Mouse (Mus musculus) c-Kit-positive CD71-positive TER-119-negative erythroid progenitor cells, embryonic 14.5 days (primary cell): ENCODE data around the gene Gmip.
A peak's percentile ranks its signal among the peaks of the same experiment; 100 is the strongest.

Experiments used
- DNase-seq: peaks from one replicate; pipeline ENCODE4 v3.0.0-alpha.2; 2013; ENCODE audit warnings: low read depth

Gmip gene

GRCm38 (mm10) chr8:69804537-69804936 lies 3.9 kb upstream of the Gmip start:
- DNase-seq: no peak

- DNase-seq: no peak
Measured at GRCm38 (mm10) chr8:69805086-69805485, 3.4 kb upstream of the Gmip start.

GRCm38 (mm10) chr8:69805491-69805890 lies 3.0 kb upstream of the Gmip start:
- DNase-seq: no peak

- DNase-seq: no peak
Measured at GRCm38 (mm10) chr8:69807236-69807635, 1.2 kb upstream of the Gmip start.

GRCm38 (mm10) chr8:69808864-69809403 lies 455 bp downstream of the Gmip start:
- no peak for DNase-seq

GRCm38 (mm10) chr8:69809820-69810219 lies 1.3 kb downstream of the Gmip start:
- DNase-seq: no peak

- DNase-seq: no peak
Measured at GRCm38 (mm10) chr8:69814881-69815280, 6.4 kb downstream of the Gmip start.

GRCm38 (mm10) chr8:69815396-69815795 lies 6.9 kb downstream of the Gmip start:
- DNase-seq: no peak

GRCm38 (mm10) chr8:69820466-69820865 lies 12.0 kb downstream of the Gmip start:
- DNase-seq: no peak

- no peak for DNase-seq
Measured at GRCm38 (mm10) chr8:69821971-69822385, 13.5 kb downstream of the Gmip start.

GRCm38 (mm10) chr8:69822386-69823191 lies 14.1 kb downstream of the Gmip start, which contains the start of gene Lpar2:
Gene Lpar2, plus strand, starts transcription at chr8:69822429.
- DNase-seq: no peak

GRCm38 (mm10) chr8:69826371-69826770 lies 17.9 kb downstream of the Gmip start:
- DNase-seq: no peak

GRCm38 (mm10) chr8:69832298-69832853 lies 23.9 kb downstream of the Gmip start, which contains the start of gene Pbx4:
Gene Pbx4, plus strand, starts transcription at chr8:69832491.
- peak; percentile 74 for DNase-seq

- no peak for DNase-seq
Measured at GRCm38 (mm10) chr8:69837057-69837682, 28.7 kb downstream of the Gmip start.

- no peak for DNase-seq
Measured at GRCm38 (mm10) chr8:69847167-69848065, 38.9 kb downstream of the Gmip start.

- DNase-seq: no peak
Measured at GRCm38 (mm10) chr8:69848951-69849350, 40.5 kb downstream of the Gmip start.

GRCm38 (mm10) chr8:69849899-69850298 lies 41.4 kb downstream of the Gmip start:
- DNase-seq: no peak

- no peak for DNase-seq
Measured at GRCm38 (mm10) chr8:69850926-69851506, 42.5 kb downstream of the Gmip start.

GRCm38 (mm10) chr8:69853869-69854268 lies 45.4 kb downstream of the Gmip start:
- no peak for DNase-seq

- DNase-seq: no peak
Measured at GRCm38 (mm10) chr8:69860807-69861206, 52.3 kb downstream of the Gmip start.

- DNase-seq: no peak
Measured at GRCm38 (mm10) chr8:69861251-69861650, 52.8 kb downstream of the Gmip start.
